Mouse (Mus musculus): ENCODE results near the gene Olfr1138. TPM values are rescaled to one million over a fixed set of nuclear protein-coding genes. Genes with fewer than 3 reads are reported as not detected.

Gene Olfr1138
- polyA plus RNA-seq (2021): not detected

DNA sequence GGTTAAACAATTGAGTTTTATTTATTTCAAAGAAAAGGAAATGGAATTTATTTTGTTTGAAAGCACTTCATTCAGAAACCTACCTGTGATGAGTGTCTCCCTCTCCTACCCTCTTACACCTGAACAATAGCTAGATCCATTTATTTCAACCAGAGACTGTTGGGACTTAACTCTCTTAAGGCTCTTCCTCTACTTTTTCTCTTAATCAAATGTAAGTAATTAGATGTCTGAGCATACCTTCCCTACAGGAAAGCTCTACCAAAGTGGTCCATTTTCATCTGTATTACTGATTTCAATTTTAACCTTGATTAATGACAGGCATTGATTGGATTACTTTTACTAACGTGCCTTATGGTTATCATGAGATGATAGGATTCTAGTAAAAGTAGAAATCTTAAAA is at the start of gene Olfr1138:
Olfr1138 (minus strand) TSS at position 101 of the 400 bp plus-strand sequence.
- no peaks in the 10 kb centered on the region for H3K27me3 ChIP-seq
- no peak for TF ChIP-seq CTCF (IDR thresholded peaks at IDR 0.05)
- ChIA-PET CTCF (interaction anchor here (0.7 kb wide), 1 partner anchor 561 kb away, joined by 3 read pairs; no protein-coding TSS in a partner anchor), POLR2A (no interaction called here)
- in situ Hi-C loops (cut with MboI; ENCODE audit: low pct_unique_long_range_greater_than_20kb): no loop called here
- ATAC-seq (no peak), DNase-seq (ENCODE audit: low read depth, low spot score) (no peak)

DNA sequence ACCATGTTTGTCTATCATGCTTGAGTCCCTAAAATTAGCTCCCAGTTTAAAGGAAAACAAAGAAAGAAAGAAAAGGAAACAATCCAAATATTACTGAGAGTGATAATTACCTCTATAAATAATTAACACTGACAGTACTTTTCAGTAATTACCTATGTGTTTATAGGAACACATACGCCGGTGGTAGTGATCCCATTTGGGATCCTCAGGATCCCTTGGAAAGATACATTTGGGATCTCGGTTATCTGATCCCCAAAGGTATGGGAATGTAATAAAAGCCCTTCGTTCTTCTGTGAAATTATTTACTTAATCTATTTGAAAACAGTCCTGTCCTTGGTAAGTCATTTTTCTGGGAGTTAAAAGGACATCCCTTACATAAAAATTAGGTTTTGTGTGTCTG is 39.4 kb upstream of the Olfr1138 start, which contains the start of gene Olfr152:
Olfr152 (plus strand) TSS at position 301 of the 400 bp plus-strand sequence.
- H3K27me3 ChIP-seq: no peaks in the 10 kb centered on the region
- no peak for TF ChIP-seq CTCF (IDR thresholded peaks at IDR 0.05)
- in situ Hi-C loops (cut with MboI; ENCODE audit: low pct_unique_long_range_greater_than_20kb): no loop called here
- CTCF ChIA-PET: no interaction called here
- POLR2A ChIA-PET: no interaction called here
- ATAC-seq (no peak), DNase-seq (ENCODE audit: low read depth, low spot score) (no peak)

DNA sequence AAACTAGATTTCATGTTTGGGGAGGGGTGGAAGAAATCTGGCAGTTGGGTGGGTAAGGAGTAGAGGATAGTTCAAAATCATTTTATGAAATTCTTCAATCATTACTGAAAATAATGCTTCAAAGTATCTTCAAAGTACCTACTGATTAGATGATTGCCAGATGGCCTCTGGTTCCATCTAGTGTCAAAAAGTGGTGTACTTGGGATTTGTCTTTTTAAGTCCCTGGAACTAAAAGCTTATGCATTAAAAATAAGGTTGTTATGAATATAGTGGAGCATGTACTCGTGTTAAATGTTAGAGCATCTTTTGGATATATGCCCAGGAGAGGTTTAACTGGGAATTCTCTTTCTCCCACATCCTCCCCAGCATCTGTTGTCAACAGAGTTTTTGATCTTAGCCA is 36.4 kb upstream of the Olfr1138 start:
- H3K27me3 ChIP-seq: no peaks in the 10 kb centered on the region
- CTCF ChIA-PET: no interaction called here
- in situ Hi-C loops (cut with MboI; ENCODE audit: low pct_unique_long_range_greater_than_20kb): no loop called here
- no peak for ATAC-seq
- no peak for DNase-seq (ENCODE audit: low read depth, low spot score)
- POLR2A ChIA-PET: no interaction called here
- TF ChIP-seq CTCF (IDR thresholded peaks at IDR 0.05): no peak

DNA sequence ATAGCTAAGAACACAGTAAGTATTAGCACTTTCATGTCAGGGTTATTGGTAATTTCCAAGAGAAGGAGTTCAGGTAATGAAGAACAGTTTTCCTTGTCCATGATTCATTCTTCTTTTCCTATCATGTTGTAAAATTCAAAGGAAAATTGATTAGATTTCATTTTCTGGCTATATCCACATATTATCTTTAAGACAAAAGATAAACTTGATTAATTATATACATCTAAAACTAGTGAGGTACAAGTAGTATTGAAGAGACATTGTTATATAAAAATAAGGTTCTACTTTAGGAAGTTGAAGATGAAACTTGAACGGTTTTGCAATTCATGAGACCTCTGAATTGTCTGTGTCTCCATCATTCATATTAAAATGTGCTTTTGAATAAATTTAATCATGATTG is 14.1 kb upstream of the Olfr1138 start, which contains the start of gene Olfr1141:
Olfr1141 (minus strand) TSS at position 101 of the 400 bp plus-strand sequence.
- DNase-seq (ENCODE audit: low read depth, low spot score): no peak
- CTCF ChIA-PET: no interaction called here
- no peak for ATAC-seq
- no peaks in the 10 kb centered on the region for H3K27me3 ChIP-seq
- in situ Hi-C loops (cut with MboI; ENCODE audit: low pct_unique_long_range_greater_than_20kb): no loop called here
- no peak for TF ChIP-seq CTCF (IDR thresholded peaks at IDR 0.05)
- POLR2A ChIA-PET: no interaction called here

DNA sequence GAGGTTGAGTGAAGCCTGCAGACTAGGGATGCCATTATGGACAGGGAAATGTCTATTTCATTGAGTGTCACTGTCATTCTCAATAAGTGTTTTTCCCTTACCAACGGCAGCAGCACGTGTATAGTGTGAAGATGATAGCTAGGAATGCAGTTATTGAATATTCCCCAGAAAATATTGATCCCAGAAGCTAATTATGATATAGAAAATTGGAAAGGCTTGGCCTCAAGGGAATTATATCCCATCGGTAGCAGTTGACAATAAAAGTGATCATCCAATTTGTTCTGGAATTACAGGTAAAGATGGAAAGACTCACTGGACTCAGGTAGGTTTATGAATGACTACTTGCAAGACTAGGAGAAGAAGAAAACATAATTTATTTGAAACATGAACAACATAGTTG is 3.7 kb upstream of the Olfr1138 start, which contains the start of gene Olfr1140:
Olfr1140 (plus strand) TSS at position 301 of the 400 bp plus-strand sequence.
- H3K27me3 ChIP-seq: no peaks in the 10 kb centered on the region
- POLR2A ChIA-PET: no interaction called here
- no peak for ATAC-seq
- DNase-seq (ENCODE audit: low read depth, low spot score): no peak
- TF ChIP-seq CTCF (IDR thresholded peaks at IDR 0.05): no peak
- CTCF ChIA-PET: no interaction called here
- in situ Hi-C loops (cut with MboI; ENCODE audit: low pct_unique_long_range_greater_than_20kb): no loop called here

DNA sequence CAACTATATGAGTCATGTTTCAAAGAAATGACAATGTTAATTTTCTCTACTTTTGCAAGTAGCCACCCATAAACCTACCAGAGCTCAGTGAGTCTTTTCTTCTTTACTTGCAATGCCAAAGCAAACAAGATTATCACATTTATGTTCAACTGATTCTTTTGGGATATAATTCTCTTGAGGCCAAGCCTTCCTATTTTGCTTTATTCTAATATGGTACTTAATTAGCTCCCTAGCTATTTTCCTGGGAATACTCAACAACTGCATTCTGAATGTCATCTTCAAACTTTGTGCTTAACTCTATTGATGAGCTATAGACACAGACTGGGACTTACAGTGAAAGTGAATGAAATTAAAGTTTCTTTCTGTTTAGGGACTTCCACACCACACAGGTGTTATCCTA is 26.7 kb downstream of the Olfr1138 start, which contains the start of gene Olfr1137:
Olfr1137 (minus strand) TSS at position 101 of the 400 bp plus-strand sequence.
- POLR2A ChIA-PET: no interaction called here
- no peak for ATAC-seq

DNA sequence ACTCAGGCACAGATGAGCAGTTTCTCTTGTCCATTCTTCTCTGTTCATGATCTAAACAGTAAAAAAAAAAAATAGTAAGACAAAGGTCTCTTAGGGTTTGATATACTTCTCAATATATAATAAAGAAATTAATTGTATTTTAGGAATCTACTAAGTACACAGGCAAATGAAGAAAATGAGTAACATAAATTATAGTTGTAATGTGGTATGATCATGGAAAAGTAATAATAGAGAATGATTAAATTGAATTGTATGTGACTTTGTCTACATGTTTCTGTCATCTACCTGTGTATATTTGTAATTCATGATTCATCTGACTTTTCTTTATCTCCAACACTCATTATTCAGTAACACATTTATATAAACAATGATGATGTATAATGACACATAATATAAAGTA is 45.9 kb downstream of the Olfr1138 start, which contains the start of gene Olfr1136:
Olfr1136 (minus strand) TSS at position 101 of the 400 bp plus-strand sequence.
- ChIA-PET CTCF (no interaction called here), POLR2A (no interaction called here)
- in situ Hi-C loops (cut with MboI; ENCODE audit: low pct_unique_long_range_greater_than_20kb): no loop called here
- ATAC-seq (no peak), DNase-seq (ENCODE audit: low read depth, low spot score) (no peak)
- no peak for TF ChIP-seq CTCF (IDR thresholded peaks at IDR 0.05)
- no peaks in the 10 kb centered on the region for H3K27me3 ChIP-seq

More for the DNA sequence above, 26.7 kb downstream of the Olfr1138 start, which contains the start of gene Olfr1137:
- TF ChIP-seq CTCF (IDR thresholded peaks at IDR 0.05): no peak
- no peaks in the 10 kb centered on the region for H3K27me3 ChIP-seq
- no peak for DNase-seq (ENCODE audit: low read depth, low spot score)
- in situ Hi-C loops (cut with MboI; ENCODE audit: low pct_unique_long_range_greater_than_20kb): no loop called here
- CTCF ChIA-PET: no interaction called here

Other genes starting within 250 kb of the Olfr1138 start
- not detected for gene Pramel7, start 242.9 kb downstream of the Olfr1138 start, polyA plus RNA-seq (2021)
- gene Pramel6, start 233.4 kb downstream of the Olfr1138 start, polyA plus RNA-seq (2021): not detected
- gene Olfr153, start 208.2 kb downstream of the Olfr1138 start, polyA plus RNA-seq (2021): not detected
- gene Olfr1128, start 194.4 kb downstream of the Olfr1138 start, polyA plus RNA-seq (2021): not detected
- gene Olfr1129, start 166.1 kb downstream of the Olfr1138 start, polyA plus RNA-seq (2021): not detected
- not detected for gene Olfr1130, start 133.8 kb downstream of the Olfr1138 start, polyA plus RNA-seq (2021)
- gene Olfr1131, start 112.9 kb downstream of the Olfr1138 start, polyA plus RNA-seq (2021): not detected
- gene Olfr1132, start 102.4 kb downstream of the Olfr1138 start, polyA plus RNA-seq (2021): not detected
- gene Olfr1133, start 92.6 kb downstream of the Olfr1138 start, polyA plus RNA-seq (2021): not detected
- not detected for gene Olfr1134, start 81.5 kb downstream of the Olfr1138 start, polyA plus RNA-seq (2021)
- gene Olfr1135, start 66.3 kb downstream of the Olfr1138 start, polyA plus RNA-seq (2021): not detected
- not detected for gene Olfr1136, start 46.0 kb downstream of the Olfr1138 start, polyA plus RNA-seq (2021)
- gene Olfr1137, start 26.8 kb downstream of the Olfr1138 start, polyA plus RNA-seq (2021): not detected
- gene Olfr1140, start 3.8 kb upstream of the Olfr1138 start, polyA plus RNA-seq (2021): not detected
- not detected for gene Olfr1141, start 14.0 kb upstream of the Olfr1138 start, polyA plus RNA-seq (2021)
- not detected for gene Olfr152, start 39.5 kb upstream of the Olfr1138 start, polyA plus RNA-seq (2021)
- gene Olfr1143, start 60.6 kb upstream of the Olfr1138 start, polyA plus RNA-seq (2021): not detected
- gene Olfr1145, start 69.8 kb upstream of the Olfr1138 start, polyA plus RNA-seq (2021): not detected
- gene Olfr1148, start 90.6 kb upstream of the Olfr1138 start, polyA plus RNA-seq (2021): not detected
- gene Olfr1150-ps1, start 104.0 kb upstream of the Olfr1138 start, polyA plus RNA-seq (2021): not detected
- not detected for gene Olfr1151, start 115.9 kb upstream of the Olfr1138 start, polyA plus RNA-seq (2021)
- 0.01 TPM for gene Olfr1152, start 126.5 kb upstream of the Olfr1138 start, polyA plus RNA-seq (2021)
- gene Olfr1153, start 155.0 kb upstream of the Olfr1138 start, polyA plus RNA-seq (2021): not detected
- not detected for gene Olfr1154, start 165.2 kb upstream of the Olfr1138 start, polyA plus RNA-seq (2021)
- gene Olfr1155, start 205.2 kb upstream of the Olfr1138 start, polyA plus RNA-seq (2021): not detected
- gene Olfr1156, start 213.1 kb upstream of the Olfr1138 start, polyA plus RNA-seq (2021): 0.01 TPM
- gene Olfr1157, start 228.3 kb upstream of the Olfr1138 start, polyA plus RNA-seq (2021): not detected
- gene Olfr74, start 234.7 kb upstream of the Olfr1138 start, polyA plus RNA-seq (2021): not detected